8 mouse cellular contexts compared by ENCODE assay signal in the genomic region with DNA sequence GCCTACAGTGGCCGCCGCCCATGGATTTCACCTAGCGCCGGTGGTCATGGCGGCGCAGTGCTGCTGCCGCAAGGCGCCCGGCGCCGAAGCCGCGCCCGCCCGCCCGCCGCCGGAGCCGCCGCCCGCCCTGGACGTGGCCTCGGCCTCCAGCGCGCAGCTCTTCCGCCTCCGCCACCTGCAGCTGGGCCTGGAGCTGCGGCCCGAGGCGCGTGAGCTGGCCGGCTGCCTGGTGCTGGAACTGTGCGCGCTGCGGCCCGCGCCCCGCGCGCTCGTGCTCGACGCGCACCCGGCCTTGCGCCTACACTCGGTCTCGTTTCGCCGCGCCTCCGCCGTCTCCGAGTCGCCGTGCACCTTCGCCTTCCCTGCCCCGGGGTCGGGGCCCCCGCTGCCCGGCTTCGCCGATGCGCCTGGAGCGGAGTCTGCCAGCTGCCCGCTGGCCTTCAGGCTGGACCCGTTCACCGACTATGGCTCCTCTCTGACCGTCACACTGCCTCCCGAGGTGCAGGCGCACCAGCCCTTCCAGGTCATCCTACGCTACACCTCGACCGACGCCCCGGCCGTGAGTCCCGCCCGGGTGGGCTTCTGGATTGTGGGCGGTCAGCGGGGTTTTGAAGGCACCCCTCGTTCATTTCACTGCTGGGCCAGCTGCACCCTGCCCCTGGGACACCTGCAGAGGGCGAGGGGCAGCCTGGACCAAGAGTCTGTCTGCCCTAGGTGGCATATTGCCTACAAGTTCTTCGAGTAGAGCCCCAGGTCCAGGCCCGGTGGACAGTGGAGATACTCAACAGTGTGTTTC. TPM values are rescaled to one million over a fixed set of nuclear protein-coding genes. Genes with fewer than 3 reads are reported as not detected.
DNase-seq lines count a peak whose midpoint lies in the region; ATAC-seq and TF ChIP-seq lines count a peak whose summit lies in the region.

No protein-coding gene starts in this region.

- H3K9me3 ChIP-seq in forebrain, embryonic 10.5 days, result no peaks in the 10 kb centered on the region
- no peaks in the 10 kb centered on the region for H3K9me3 ChIP-seq in heart, postnatal 0 days (replicated peaks; ENCODE audit: control insufficient read depth, low read length)
- H3K9me3 ChIP-seq in lung, embryonic 15.5 days, result no peaks in the 10 kb centered on the region

- peak; percentile 73 for DNase-seq in adrenal gland, postnatal 25 days
- peak; percentile 55 for DNase-seq in forebrain, embryonic 10.5 days (ENCODE audit: extremely low spot score, low spot score)
- peak; percentile 43 for DNase-seq in heart, postnatal 0 days (ENCODE audit: low spot score)
- peak; percentile 64 to 68 for DNase-seq in layer of hippocampus, adult 18-20 months (ENCODE audit: low spot score in 2 of 2)
- DNase-seq in ovary, postnatal 36 days (ENCODE audit: low spot score), result peak; percentile 72
- peak; percentile 59 to 64 for DNase-seq in thymus, postnatal 36 days

- peaks cover 4% of the 10 kb centered on the region for H3K79me3 ChIP-seq in C2C12 (ENCODE audit: low read depth)

- TF ChIP-seq CTCF in C2C12 (IDR thresholded peaks at IDR 0.05; ENCODE audit: control insufficient read depth, insufficient read depth, insufficient read length), result no peak
- no peak for TF ChIP-seq CTCF in heart, postnatal 0 days (IDR thresholded peaks at IDR 0.05; ENCODE audit: low read depth)

- H3K36me3 ChIP-seq in C2C12 (ENCODE audit: control insufficient read depth, insufficient read depth), result peaks cover 6% of the 10 kb centered on the region
- peaks cover 24% of the 10 kb centered on the region for H3K36me3 ChIP-seq in forebrain, embryonic 10.5 days (replicated peaks)
- H3K36me3 ChIP-seq in heart, postnatal 0 days (replicated peaks; ENCODE audit: control insufficient read depth, insufficient read depth, low read length), result peaks cover 18% of the 10 kb centered on the region
- peaks cover 15% of the 10 kb centered on the region for H3K36me3 ChIP-seq in lung, embryonic 15.5 days

- no peaks in the 10 kb centered on the region for H3K27me3 ChIP-seq in C2C12 (ENCODE audit: control insufficient read depth, insufficient read depth, insufficient read length)
- peaks cover 23% of the 10 kb centered on the region for H3K27me3 ChIP-seq in forebrain, embryonic 10.5 days (ENCODE audit: poor library complexity, severe bottlenecking)
- no peaks in the 10 kb centered on the region for H3K27me3 ChIP-seq in heart, postnatal 0 days (ENCODE audit: control insufficient read depth, insufficient read depth, low read length)
- H3K27me3 ChIP-seq in lung, embryonic 15.5 days, result no peaks in the 10 kb centered on the region

- H3K27ac ChIP-seq in forebrain, embryonic 10.5 days, result peak overlapping the region; percentile 92
- peak overlapping the region; percentile 95 for H3K27ac ChIP-seq in heart, postnatal 0 days (ENCODE audit: low read depth)
- peak overlapping the region; percentile 90 for H3K27ac ChIP-seq in lung, embryonic 15.5 days

- no peak for TF ChIP-seq EP300 in heart, postnatal 0 days (IDR thresholded peaks at IDR 0.05; ENCODE audit: low read depth)

- peaks cover 21% of the 10 kb centered on the region for H3K79me2 ChIP-seq in C2C12 (ENCODE audit: control insufficient read depth, insufficient read depth)

- ATAC-seq in heart, postnatal 0 days (ENCODE audit: insufficient read depth, low read depth), result peak; percentile 38
- peak; percentile 25; the same call in 1 of the 2 replicates for ATAC-seq in lung, embryonic 15.5 days (ENCODE audit: borderline replicate concordance, extremely low read depth, low FRiP score, low TSS enrichment)

- 1% methylated on average over 83 of the region's 85 CpGs for WGBS in forebrain, embryonic 10.5 days
- under 1% methylated on average over 52 of the region's 85 CpGs for WGBS in heart, postnatal 0 days
- under 1% methylated on average over 33 of the region's 85 CpGs for WGBS in lung, embryonic 15.5 days

- peak overlapping the region; percentile 63 for H3ac ChIP-seq in C2C12 (ENCODE audit: control insufficient read depth, insufficient read length, low read depth)

- peak overlapping the region; percentile 91 for H3K9ac ChIP-seq in heart, postnatal 0 days (replicated peaks; ENCODE audit: low read depth, low read length)
- peak overlapping the region; percentile 87 for H3K9ac ChIP-seq in lung, embryonic 15.5 days

- peak overlapping the region; percentile 52 for H3K4me3 ChIP-seq in C2C12 (ENCODE audit: insufficient read depth, poor library complexity, severe bottlenecking)
- peak overlapping the region; percentile 92 for H3K4me3 ChIP-seq in forebrain, embryonic 10.5 days
- peak overlapping the region; percentile 69 for H3K4me3 ChIP-seq in heart, postnatal 0 days (ENCODE audit: low read depth, low read length)
- peak overlapping the region; percentile 73 for H3K4me3 ChIP-seq in lung, embryonic 15.5 days

- peaks cover 62% of the 10 kb centered on the region for H3K4me1 ChIP-seq in forebrain, embryonic 10.5 days
- peaks cover 26% of the 10 kb centered on the region for H3K4me1 ChIP-seq in heart, postnatal 0 days (ENCODE audit: control insufficient read depth, insufficient read depth)
- peaks cover 35% of the 10 kb centered on the region for H3K4me1 ChIP-seq in lung, embryonic 15.5 days

- H3K4me2 ChIP-seq in heart, postnatal 0 days (ENCODE audit: low read depth, low read length), result peak overlapping the region; percentile 97
- peak overlapping the region; percentile 88 for H3K4me2 ChIP-seq in lung, embryonic 15.5 days

TF ChIP-seq in C2C12, 6 proteins besides CTCF, POLR2A, EP300 and RAD21:
- TF ChIP-seq CEBPB (IDR thresholded peaks at IDR 0.05; ENCODE audit: low read depth), result no peak
- TF ChIP-seq MAX (IDR thresholded peaks at IDR 0.05), result no peak
- TF ChIP-seq MYOG (IDR thresholded peaks at IDR 0.05; ENCODE audit: control insufficient read depth, extremely low read depth, insufficient read length), result no peak
- no peak for TF ChIP-seq MYOD1 (IDR thresholded peaks at IDR 0.05; ENCODE audit: control insufficient read depth, insufficient read length, low read depth)
- no peak for TF ChIP-seq FOSL1 (IDR thresholded peaks at IDR 0.05; ENCODE audit: insufficient read depth, low read length, poor library complexity, severe bottlenecking)
- no peak for TF ChIP-seq USF1 (IDR thresholded peaks at IDR 0.05; ENCODE audit: low read depth)

RNA-seq across cellular contexts. Expression of a gene that starts 0.5 kb away (rescaled TPM):
- 29.9 TPM for polyA plus RNA-seq in C2C12 (2012; fragmentation: generic; extraction: Trizol)
- total RNA-seq in adrenal gland, postnatal 25 days (2021), result 93.6 and 108 TPM in 2 replicates
- polyA plus RNA-seq in forebrain, embryonic 10.5 days (2016; fragmentation: Nextera tagmentation; extraction: Ambion mirVana), result 21.2 and 22.7 TPM in 2 replicates
- 73.2 and 89.0 TPM in 2 replicates for total RNA-seq in heart, postnatal 0 days (2014; rRNA removed; ENCODE audit: low replicate concordance)
- 33.0 and 36.3 TPM in 2 replicates for polyA plus RNA-seq in heart, postnatal 0 days (2015; fragmentation: Nextera tagmentation; extraction: Ambion mirVana)
- 10 to 100 TPM; 32.5 to 33.6 TPM for total RNA-seq in layer of hippocampus, adult 18-20 months (2021)
- polyA plus RNA-seq in lung, embryonic 15.5 days (2015; fragmentation: Nextera tagmentation; extraction: Ambion mirVana), result 41.9 and 43.0 TPM in 2 replicates

RNA-seq across cellular contexts. Expression of a gene that starts 4.3 kb away (rescaled TPM):
- polyA plus RNA-seq in C2C12 (2012; fragmentation: generic; extraction: Trizol), result 9.3 TPM
- 11.2 and 15.2 TPM in 2 replicates for total RNA-seq in adrenal gland, postnatal 25 days (2021)
- polyA plus RNA-seq in forebrain, embryonic 10.5 days (2016; fragmentation: Nextera tagmentation; extraction: Ambion mirVana), result 14.3 and 14.8 TPM in 2 replicates
- total RNA-seq in heart, postnatal 0 days (2014; rRNA removed; ENCODE audit: low replicate concordance), result 23.5 and 26.8 TPM in 2 replicates
- polyA plus RNA-seq in heart, postnatal 0 days (2015; fragmentation: Nextera tagmentation; extraction: Ambion mirVana), result 21.4 and 25.2 TPM in 2 replicates
- total RNA-seq in layer of hippocampus, adult 18-20 months (2021), result 10 to 100 TPM; 16.0 to 17.9 TPM
- polyA plus RNA-seq in lung, embryonic 15.5 days (2015; fragmentation: Nextera tagmentation; extraction: Ambion mirVana), result 9.9 and 11.5 TPM in 2 replicates

RNA-seq across cellular contexts. Expression of a gene that starts 8.4 kb away (rescaled TPM):
- polyA plus RNA-seq in C2C12 (2012; fragmentation: generic; extraction: Trizol), result 0.57 TPM
- total RNA-seq in adrenal gland, postnatal 25 days (2021), result 0.52 and 1.5 TPM in 2 replicates
- 0.34 and 0.90 TPM in 2 replicates for polyA plus RNA-seq in forebrain, embryonic 10.5 days (2016; fragmentation: Nextera tagmentation; extraction: Ambion mirVana)
- not detected in 2 replicates for total RNA-seq in heart, postnatal 0 days (2014; rRNA removed; ENCODE audit: low replicate concordance)
- polyA plus RNA-seq in heart, postnatal 0 days (2015; fragmentation: Nextera tagmentation; extraction: Ambion mirVana), result 0.10 TPM in 1 of 2 replicates, not detected in the other
- under 1 TPM; 0.42 to 0.53 TPM for total RNA-seq in layer of hippocampus, adult 18-20 months (2021)
- 0.27 and 0.43 TPM in 2 replicates for polyA plus RNA-seq in lung, embryonic 15.5 days (2015; fragmentation: Nextera tagmentation; extraction: Ambion mirVana)

RNA-seq across cellular contexts. Expression of a gene that starts 23.1 kb away (rescaled TPM):
- 19.8 TPM for polyA plus RNA-seq in C2C12 (2012; fragmentation: generic; extraction: Trizol)
- total RNA-seq in adrenal gland, postnatal 25 days (2021), result 25.3 and 28.8 TPM in 2 replicates
- 37.3 and 42.7 TPM in 2 replicates for polyA plus RNA-seq in forebrain, embryonic 10.5 days (2016; fragmentation: Nextera tagmentation; extraction: Ambion mirVana)
- total RNA-seq in heart, postnatal 0 days (2014; rRNA removed; ENCODE audit: low replicate concordance), result 41.9 and 46.3 TPM in 2 replicates
- 10.7 and 12.0 TPM in 2 replicates for polyA plus RNA-seq in heart, postnatal 0 days (2015; fragmentation: Nextera tagmentation; extraction: Ambion mirVana)
- total RNA-seq in layer of hippocampus, adult 18-20 months (2021), result 10 to 100 TPM; 42.4 to 43.2 TPM
- 27.7 and 30.4 TPM in 2 replicates for polyA plus RNA-seq in lung, embryonic 15.5 days (2015; fragmentation: Nextera tagmentation; extraction: Ambion mirVana)

RNA-seq across cellular contexts. Expression of a gene that starts 39.5 kb away (rescaled TPM):
- 0.13 TPM for polyA plus RNA-seq in C2C12 (2012; fragmentation: generic; extraction: Trizol)
- total RNA-seq in adrenal gland, postnatal 25 days (2021), result 0.33 and 0.49 TPM in 2 replicates
- 0.05 and 0.14 TPM in 2 replicates for polyA plus RNA-seq in forebrain, embryonic 10.5 days (2016; fragmentation: Nextera tagmentation; extraction: Ambion mirVana)
- total RNA-seq in heart, postnatal 0 days (2014; rRNA removed; ENCODE audit: low replicate concordance), result 0.23 and 0.85 TPM in 2 replicates
- 0.27 and 0.34 TPM in 2 replicates for polyA plus RNA-seq in heart, postnatal 0 days (2015; fragmentation: Nextera tagmentation; extraction: Ambion mirVana)
- under 1 TPM; 0.52 to 0.71 TPM for total RNA-seq in layer of hippocampus, adult 18-20 months (2021)
- 0.36 and 0.62 TPM in 2 replicates for polyA plus RNA-seq in lung, embryonic 15.5 days (2015; fragmentation: Nextera tagmentation; extraction: Ambion mirVana)

Comparison
In these comparisons a context has a peak if more than half of its experiments do, and no peak if none do; other contexts are left out.
1. Peak in every context shown above with its lines: DNase-seq, ATAC-seq, H3K4me3 ChIP-seq and H3K27ac ChIP-seq.